Mouse (Mus musculus) NIH3T3 (cell line): ENCODE results near the gene Zfp641.

Experiments
- DNase-seq: peaks from one replicate; pipeline ENCODE4 v3.0.0-alpha.2; 2012; ENCODE audit warnings: low read depth

The Zfp641 gene

GRCm38 (mm10) chr15:98295628-98296551, at the start of gene Zfp641:
Zfp641 (minus strand) TSS chr15:98296161.
- no peak for DNase-seq

GRCm38 (mm10) chr15:98340887-98341286, 44.9 kb upstream of the Zfp641 start, which contains the start of gene Olfr284:
Olfr284 (minus strand) TSS chr15:98340987.
- no peak for DNase-seq

GRCm38 (mm10) chr15:98317177-98317724, 21.3 kb upstream of the Zfp641 start, which contains the start of gene Olfr285:
Olfr285 (minus strand) TSS chr15:98317353.
- DNase-seq, result no peak

- DNase-seq, result no peak
Observed at GRCm38 (mm10) chr15:98315703-98316102, 19.7 kb upstream of the Zfp641 start.

GRCm38 (mm10) chr15:98293651-98294050, 2.3 kb downstream of the Zfp641 start:
- no peak for DNase-seq

- DNase-seq, result no peak
Observed at GRCm38 (mm10) chr15:98288566-98288965, 7.4 kb downstream of the Zfp641 start.

GRCm38 (mm10) chr15:98286418-98286817, 9.5 kb downstream of the Zfp641 start:
- no peak for DNase-seq

GRCm38 (mm10) chr15:98257776-98258175, 38.2 kb downstream of the Zfp641 start:
- DNase-seq, result no peak

GRCm38 (mm10) chr15:98257193-98257592, 38.8 kb downstream of the Zfp641 start, which contains the start of gene H1fnt:
H1fnt (minus strand) TSS chr15:98257293.
- DNase-seq, result no peak

- DNase-seq, result no peak
Observed at GRCm38 (mm10) chr15:98256271-98256670, 39.7 kb downstream of the Zfp641 start.
